Mouse (Mus musculus) neutrophil, adult 5-6 weeks (primary cell): Measurements from ENCODE around the gene Ppargc1a. TPM values are rescaled to one million over a fixed set of nuclear protein-coding genes. Genes with fewer than 3 reads are reported as not detected.

Source experiments
- ATAC-seq: fragments of 151-379, 151-347 bp; 2 replicates; pipeline ENCODE4 v1.8.0; 2017; ENCODE audit warnings: mild to moderate bottlenecking, moderate TSS enrichment; ENCODE audit not compliant: insufficient number of reproducible peaks, poor library complexity, low FRiP score, severe bottlenecking; ENCODE audit errors: extremely low read depth
- total RNA-seq: library from RNA; stranded (forward); fragments of 200-1000 nt; gene quantifications from 2 replicates; pipeline ENCODE4 v1.2.3, GENCODE M21; 2017

Gene Ppargc1a
- total RNA-seq, 1 experiment from 2014 or later: 2.8 TPM

- ATAC-seq: no peak
Observed at GRCm38 (mm10) chr5:51528165-51528498, 39.4 kb downstream of the Ppargc1a start.

- ATAC-seq: 0 out of 2 replicates have a peak, but pooled peaks have one; percentile 16
Observed at GRCm38 (mm10) chr5:51527498-51528164, 39.9 kb downstream of the Ppargc1a start.

- no peak for ATAC-seq
Observed at GRCm38 (mm10) chr5:51525858-51526257, 41.7 kb downstream of the Ppargc1a start.

- no peak for ATAC-seq
Observed at GRCm38 (mm10) chr5:51520807-51521206, 46.7 kb downstream of the Ppargc1a start.

GRCm38 (mm10) chr5:51517440-51518187 is 49.9 kb downstream of the Ppargc1a start:
- no peak for ATAC-seq

- no peak for ATAC-seq
Observed at GRCm38 (mm10) chr5:51504654-51505053, 62.9 kb downstream of the Ppargc1a start.

GRCm38 (mm10) chr5:51497910-51498517 is 69.5 kb downstream of the Ppargc1a start:
- no peak for ATAC-seq

GRCm38 (mm10) chr5:51495446-51495845 is 72.1 kb downstream of the Ppargc1a start:
- no peak for ATAC-seq

- ATAC-seq: no peak
Observed at GRCm38 (mm10) chr5:51494358-51494876, 73.1 kb downstream of the Ppargc1a start.

- no peak for ATAC-seq
Observed at GRCm38 (mm10) chr5:51483768-51484167, 83.8 kb downstream of the Ppargc1a start.

GRCm38 (mm10) chr5:51479859-51480258 is 87.7 kb downstream of the Ppargc1a start:
- no peak for ATAC-seq

- no peak for ATAC-seq
Observed at GRCm38 (mm10) chr5:51479456-51479855, 88.1 kb downstream of the Ppargc1a start.

GRCm38 (mm10) chr5:51478319-51478994 is 89.1 kb downstream of the Ppargc1a start:
- ATAC-seq: no peak

- no peak for ATAC-seq
Observed at GRCm38 (mm10) chr5:51477140-51477539, 90.4 kb downstream of the Ppargc1a start.

- ATAC-seq: no peak
Observed at GRCm38 (mm10) chr5:51475034-51475541, 92.4 kb downstream of the Ppargc1a start.

- no peak for ATAC-seq
Observed at GRCm38 (mm10) chr5:51471614-51472013, 95.9 kb downstream of the Ppargc1a start.

- ATAC-seq: no peak
Observed at GRCm38 (mm10) chr5:51466036-51466435, 101.5 kb downstream of the Ppargc1a start.

- no peak for ATAC-seq
Observed at GRCm38 (mm10) chr5:51452033-51452432, 115.5 kb downstream of the Ppargc1a start.

GRCm38 (mm10) chr5:51447631-51448030 is 119.9 kb downstream of the Ppargc1a start:
- no peak for ATAC-seq
